Mouse (Mus musculus) spleen, postnatal 10 days (tissue): ENCODE data around the gene Dtx3.

Experiments
- DNase-seq, 2 experiments: peaks; one replicate each; pipeline ENCODE4 v3.0.0; 2021 to 2022; ENCODE audit warnings: low spot score in 2 of 2

Dtx3 gene

DNA sequence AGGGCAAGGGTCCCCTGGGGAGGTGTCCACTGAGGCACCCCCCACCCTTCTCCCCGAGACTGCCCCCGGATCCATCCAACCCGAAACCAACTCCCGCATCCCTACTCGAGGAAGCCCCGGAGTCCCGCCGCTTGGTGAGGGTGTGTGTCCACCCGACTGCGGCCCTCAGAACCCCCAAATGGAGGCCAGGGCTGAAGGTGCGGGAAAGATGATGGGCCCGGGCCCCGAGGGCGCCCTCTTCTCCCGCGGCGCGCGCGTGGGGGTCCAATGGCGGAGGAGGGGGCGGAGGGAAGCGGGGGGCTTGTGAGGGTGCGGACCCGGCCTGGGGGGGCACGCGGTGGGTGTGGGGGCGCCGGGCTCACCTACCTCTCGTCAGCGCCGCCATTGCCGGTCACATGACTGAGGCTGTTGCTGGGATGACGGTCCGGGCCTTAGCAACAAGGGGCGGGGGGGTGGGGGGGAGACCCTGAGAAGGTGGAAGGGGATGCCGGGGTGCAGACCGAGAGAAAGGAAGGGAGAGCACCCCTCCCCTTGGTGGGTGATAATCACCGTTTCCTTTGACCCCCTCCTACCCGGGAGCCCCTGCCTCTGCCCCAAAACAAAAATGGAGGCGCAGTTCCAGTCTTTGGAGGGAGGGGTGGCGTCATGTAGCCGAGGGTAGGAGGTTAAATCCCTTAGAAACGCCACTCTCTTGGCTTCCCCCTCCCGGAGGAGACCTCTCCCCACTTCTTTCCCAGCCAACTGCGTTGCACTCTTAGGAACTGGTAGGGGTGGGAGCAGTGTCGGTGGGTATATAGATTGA lies at the start of gene Dtx3:
Dtx3 (minus strand) TSS at position 401 of the 802 bp plus-strand sequence.
- DNase-seq, result peak in 1 of 2 experiments; percentile 63

- no peak for DNase-seq
Observed at GRCm38 (mm10) chr10:127238241-127238824, 42.8 kb upstream of the Dtx3 start.

DNA sequence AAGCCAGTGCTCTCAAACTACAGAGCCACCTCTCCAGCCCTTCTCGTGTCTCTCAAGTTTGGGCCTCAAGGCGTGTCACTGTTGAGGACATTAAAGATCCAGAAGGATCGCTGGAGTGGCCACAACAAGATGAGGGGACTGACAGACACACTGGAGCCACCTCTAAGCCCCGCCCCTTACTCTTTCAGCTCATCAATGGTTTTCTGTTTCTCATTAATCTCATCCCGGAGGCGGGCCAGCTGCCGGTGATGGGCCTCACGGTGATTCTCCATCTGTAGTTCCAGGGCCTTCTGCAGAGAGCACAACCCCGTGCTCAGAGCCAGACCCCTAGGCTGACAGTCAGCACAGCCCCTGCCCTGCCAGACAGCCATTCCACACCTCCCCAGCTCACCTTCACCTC lies 41.0 kb upstream of the Dtx3 start:
- DNase-seq, result no peak

DNA sequence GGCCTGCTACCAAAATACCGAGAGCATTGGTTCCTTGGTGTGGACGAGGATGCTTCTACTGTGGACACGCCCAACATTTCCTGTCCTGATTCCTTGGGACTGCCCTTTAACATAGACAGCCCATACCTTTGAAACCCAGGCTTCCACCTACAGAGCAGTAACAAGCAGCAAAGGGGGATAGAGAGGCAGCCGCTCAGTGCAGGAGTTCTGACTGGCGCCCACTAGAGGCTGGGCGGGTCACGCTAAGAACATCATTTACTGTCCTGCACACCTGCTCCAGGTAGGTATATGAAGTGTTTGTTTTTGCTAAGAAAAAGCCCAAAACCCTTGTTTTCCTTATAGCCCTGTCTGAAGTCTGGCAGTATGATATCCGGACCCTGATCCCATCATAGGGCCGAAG lies 37.6 kb upstream of the Dtx3 start:
- DNase-seq, result peak in 1 of 2 experiments; percentile 46

- no peak for DNase-seq
Observed at GRCm38 (mm10) chr10:127231741-127232140, 36.2 kb upstream of the Dtx3 start.

DNA sequence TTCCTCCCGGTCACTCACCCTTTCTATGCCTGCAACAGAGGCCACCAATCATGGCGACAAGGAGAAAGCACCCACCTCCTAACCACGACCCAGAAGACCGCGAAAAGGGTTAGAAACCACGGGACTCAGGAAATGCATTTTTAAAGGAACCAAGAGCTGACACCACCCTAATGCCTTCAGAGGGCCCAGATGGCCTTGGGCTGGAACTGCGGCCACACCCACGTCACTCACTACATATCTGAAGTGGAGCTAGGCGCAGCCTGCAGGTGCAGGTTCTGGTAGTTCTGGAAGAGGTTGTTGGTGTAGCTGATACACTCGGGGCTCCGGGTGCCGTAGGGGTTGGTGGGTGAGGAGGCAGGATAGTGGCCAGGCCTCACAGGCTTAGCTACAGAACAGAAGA lies 35.2 kb upstream of the Dtx3 start:
- no peak for DNase-seq

DNA sequence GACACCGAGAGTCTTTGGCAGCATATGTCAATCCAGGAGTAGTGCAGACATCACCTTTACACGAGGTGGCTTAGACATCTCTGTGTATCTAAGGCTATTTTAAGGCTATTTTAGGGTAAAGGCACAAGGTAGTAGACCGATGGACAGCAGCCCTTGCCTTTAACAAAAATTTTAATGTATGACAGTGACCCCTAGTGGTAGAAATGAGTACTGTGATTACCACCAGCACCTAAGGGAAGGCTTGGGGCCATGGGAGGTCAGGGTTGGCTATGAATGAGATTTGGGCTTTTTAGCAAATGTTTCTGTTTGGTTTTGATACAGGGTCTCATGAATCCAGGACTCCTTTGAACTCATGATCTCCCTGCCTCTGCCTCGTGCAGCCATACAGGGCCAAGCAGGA lies 33.4 kb upstream of the Dtx3 start:
- peak in 1 of 2 experiments; percentile 25 for DNase-seq

- no peak for DNase-seq
Observed at GRCm38 (mm10) chr10:127227163-127227562, 31.6 kb upstream of the Dtx3 start.

GRCm38 (mm10) chr10:127226318-127226895 lies 30.9 kb upstream of the Dtx3 start:
- DNase-seq, result peak in 1 of 2 experiments; percentile 22

- DNase-seq, result peak in 1 of 2 experiments; percentile 45
Observed at GRCm38 (mm10) chr10:127225732-127226131, 30.2 kb upstream of the Dtx3 start.

DNA sequence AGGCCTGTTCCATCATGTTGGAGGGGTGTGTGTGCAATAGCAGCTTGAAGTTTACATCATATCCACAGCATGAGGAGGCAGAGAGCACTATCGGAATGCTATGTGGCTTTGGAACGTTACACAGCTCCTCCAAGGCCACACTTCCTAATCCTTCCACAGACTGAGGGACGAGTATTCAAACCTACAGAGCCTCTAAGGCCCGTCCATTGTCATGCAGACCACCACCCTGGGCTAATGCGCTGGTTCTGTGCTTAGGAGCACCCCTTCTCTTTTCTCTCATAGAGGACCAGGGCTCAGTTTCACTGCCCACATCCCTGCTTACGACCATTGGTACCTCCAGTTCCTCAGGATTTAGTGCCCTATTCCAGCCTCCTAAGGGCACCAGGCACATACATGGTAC lies 29.7 kb upstream of the Dtx3 start:
- DNase-seq, result no peak

DNA sequence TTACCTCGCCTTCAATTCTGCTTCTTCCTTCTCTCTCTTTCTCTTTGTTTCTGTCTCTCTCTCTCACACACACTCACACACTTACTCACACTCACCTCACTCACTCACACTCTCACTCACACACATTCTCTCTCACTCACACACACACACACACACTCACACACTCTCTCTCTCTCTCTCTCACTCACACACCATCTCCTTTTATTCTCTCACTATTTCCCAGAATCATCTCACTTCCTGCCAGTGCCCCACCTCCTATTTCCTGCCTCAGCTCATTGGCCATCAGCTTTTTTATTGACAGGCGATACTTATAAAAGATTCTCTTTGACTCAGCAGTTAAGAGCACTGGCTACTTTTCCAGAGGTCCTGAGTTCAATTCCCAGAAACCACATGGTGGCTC lies 22.8 kb upstream of the Dtx3 start:
- DNase-seq, result no peak

GRCm38 (mm10) chr10:127217177-127217576 lies 21.6 kb upstream of the Dtx3 start:
- DNase-seq, result no peak

GRCm38 (mm10) chr10:127216456-127216855 lies 20.9 kb upstream of the Dtx3 start:
- DNase-seq, result no peak

- DNase-seq, result no peak
Observed at GRCm38 (mm10) chr10:127214422-127214803, 18.9 kb upstream of the Dtx3 start.

DNA sequence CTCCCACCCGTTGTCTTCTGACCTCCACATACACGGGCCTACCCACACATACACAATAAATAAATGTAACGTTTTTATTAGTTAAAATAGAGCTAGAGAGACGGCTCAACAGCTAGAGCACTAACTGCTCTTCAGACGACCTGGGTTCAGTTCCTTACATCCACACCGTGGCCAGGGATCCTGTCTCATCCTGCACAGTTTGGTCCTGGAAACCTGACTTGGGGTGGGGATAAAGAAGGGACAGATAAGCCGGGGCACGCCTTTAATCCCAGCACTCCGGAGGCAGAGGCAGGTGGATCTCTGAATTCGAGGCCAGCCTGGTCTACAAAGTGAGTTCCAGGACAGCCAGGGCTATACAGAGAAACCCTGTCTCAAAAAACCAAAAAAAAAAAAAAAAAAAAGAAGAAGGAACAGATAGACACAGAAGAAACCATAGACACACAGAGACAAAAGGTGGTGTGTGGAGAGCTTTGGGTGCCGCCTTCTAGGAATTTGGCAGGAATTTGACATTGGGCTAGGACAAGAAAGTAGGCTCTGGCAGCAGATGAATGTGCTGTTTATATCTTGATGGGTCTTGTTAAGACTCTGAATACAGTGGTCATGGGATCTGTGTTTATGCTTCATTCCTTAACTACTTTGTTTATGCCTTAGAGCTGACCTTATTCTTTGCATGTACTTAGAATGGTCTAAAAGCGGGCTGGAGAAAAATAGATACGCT lies 18.3 kb upstream of the Dtx3 start:
- no peak for DNase-seq

- no peak for DNase-seq
Observed at GRCm38 (mm10) chr10:127213272-127213671, 17.7 kb upstream of the Dtx3 start.

DNA sequence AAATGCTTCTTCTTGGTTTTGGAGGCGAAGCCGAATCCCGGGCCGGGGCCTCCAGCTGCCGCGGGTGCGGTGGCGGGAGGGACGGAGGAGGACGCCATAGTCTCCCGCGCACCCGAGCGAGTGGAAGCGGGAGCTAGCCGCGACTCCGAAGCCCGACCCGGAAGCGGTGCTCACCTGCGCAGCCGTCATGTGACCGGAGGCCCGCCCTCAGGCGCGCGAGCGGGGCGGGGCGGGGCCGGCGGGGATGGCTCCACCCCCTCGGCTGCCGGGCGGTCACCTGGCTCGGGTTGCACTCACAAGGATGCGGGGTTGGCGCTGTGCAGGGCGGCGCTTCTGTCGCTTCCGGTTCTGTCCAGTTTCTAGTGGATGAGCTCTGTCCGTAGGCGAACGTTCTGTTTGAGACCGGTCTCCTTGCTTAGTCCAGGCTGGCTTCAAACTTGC lies 15.9 kb upstream of the Dtx3 start, which contains the start of gene Pip4k2c:
Pip4k2c (minus strand) TSS at position 172 of the 441 bp plus-strand sequence.
- DNase-seq, result peak; percentile 92 to 94

- DNase-seq, result peak in 1 of 2 experiments; percentile 66
Observed at GRCm38 (mm10) chr10:127210961-127211405, 15.5 kb upstream of the Dtx3 start.

- no peak for DNase-seq
Observed at GRCm38 (mm10) chr10:127209928-127210570, 14.5 kb upstream of the Dtx3 start.

DNA sequence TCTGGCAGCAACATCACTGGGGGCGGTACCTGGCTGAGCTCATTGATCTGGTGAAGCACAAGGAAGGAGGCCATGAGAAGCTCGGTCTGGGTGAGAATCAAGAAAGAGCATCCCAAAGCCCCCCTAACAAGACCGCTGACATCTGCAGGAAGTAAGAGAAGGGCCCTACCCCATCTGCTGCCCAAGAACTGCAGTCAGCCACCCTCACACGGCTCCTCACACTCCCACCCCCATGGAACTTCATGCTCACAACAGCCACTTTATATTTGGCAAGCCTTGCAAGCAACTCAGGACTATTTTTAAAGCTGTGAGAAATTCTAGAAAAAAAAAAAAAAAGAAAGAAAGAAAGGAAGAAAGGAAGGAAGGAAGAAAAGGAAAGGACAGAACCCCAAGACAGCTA lies 13.4 kb upstream of the Dtx3 start:
- DNase-seq, result no peak

DNA sequence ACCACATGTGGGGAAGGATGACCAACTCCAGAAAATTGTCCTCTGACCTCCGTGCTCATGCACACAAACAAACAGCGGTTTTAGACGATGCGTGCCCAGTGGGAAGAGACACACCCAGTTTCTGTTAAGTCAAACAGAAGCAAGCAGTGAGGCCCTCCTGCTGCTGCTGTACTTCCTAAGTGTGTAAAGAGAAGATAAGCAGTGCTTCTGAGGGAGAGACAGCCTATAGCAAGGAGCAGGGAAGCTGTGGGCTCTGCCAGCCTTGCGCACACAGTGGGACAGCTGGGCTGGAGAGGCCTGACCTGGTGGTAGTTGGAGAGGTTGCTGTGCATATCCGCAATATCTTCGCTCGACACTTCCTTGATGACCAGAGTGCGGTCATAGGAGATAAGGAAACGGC lies 9.8 kb upstream of the Dtx3 start:
- peak; percentile 41 to 55 for DNase-seq
